Mouse (Mus musculus) ES-E14 (cell line): ENCODE measurements around the gene Smpd1.

Experiments
- CHD2 ChIP-seq: IDR thresholded peaks from 2 replicates; pipeline ENCODE4 v1.6.1; 2014; ENCODE audit warnings: mild to moderate bottlenecking, low read depth, low read length, inconsistent platforms
- HCFC1 ChIP-seq: IDR thresholded peaks from 2 replicates; pipeline ENCODE4 v1.6.1; 2012; ENCODE audit warnings: low read length, inconsistent platforms, borderline replicate concordance; ENCODE audit not compliant: insufficient read depth
- MAFK ChIP-seq: IDR thresholded peaks from 2 replicates; pipeline ENCODE4 v1.6.1; 2014; ENCODE audit warnings: mild to moderate bottlenecking, low read depth, low read length, inconsistent platforms; ENCODE audit not compliant: insufficient read depth
- ZC3H11A ChIP-seq: IDR thresholded peaks from 2 replicates; pipeline ENCODE4 v1.6.1; 2012; ENCODE audit warnings: low read depth, mild to moderate bottlenecking, inconsistent platforms, low read length, borderline replicate concordance
- ZNF384 ChIP-seq: IDR thresholded peaks from 2 replicates; pipeline ENCODE4 v1.6.1; 2012; ENCODE audit warnings: low read depth, low read length, inconsistent platforms

DNA sequence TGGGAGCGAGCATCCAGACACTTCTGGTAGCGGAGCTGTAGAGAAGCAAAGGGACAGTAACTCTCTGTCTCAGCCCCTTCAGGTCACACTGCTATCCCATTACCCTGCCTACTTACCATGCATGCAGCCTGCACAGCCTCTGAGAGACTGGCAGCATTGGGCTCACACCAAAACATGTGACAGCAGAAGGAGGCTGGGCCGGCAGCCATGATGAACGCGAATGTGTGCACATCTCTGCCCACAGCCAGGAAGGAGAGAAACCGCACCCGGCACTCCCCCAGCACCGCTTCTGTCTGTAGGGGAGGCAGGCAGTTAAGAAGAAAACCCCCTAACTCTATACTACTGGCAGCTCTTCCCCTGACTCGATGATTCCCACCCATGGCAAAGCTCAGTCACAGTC lies 4.9 kb downstream of the Smpd1 start:
- TF ChIP-seq ZC3H11A, result no peak
- TF ChIP-seq ZNF384, result no peak
- TF ChIP-seq CHD2, result no peak
- no peak for TF ChIP-seq MAFK
- TF ChIP-seq HCFC1, result no peak
